Mouse (Mus musculus) urinary bladder, postnatal 10 days (tissue): ENCODE results near the gene Hspb1.
A peak's percentile ranks its signal among the peaks of the same experiment; 100 is the strongest.

Experiments
- DNase-seq: peaks from one replicate; pipeline ENCODE4 v3.0.0; 2022; ENCODE audit warnings: low spot score

Gene Hspb1

DNA sequence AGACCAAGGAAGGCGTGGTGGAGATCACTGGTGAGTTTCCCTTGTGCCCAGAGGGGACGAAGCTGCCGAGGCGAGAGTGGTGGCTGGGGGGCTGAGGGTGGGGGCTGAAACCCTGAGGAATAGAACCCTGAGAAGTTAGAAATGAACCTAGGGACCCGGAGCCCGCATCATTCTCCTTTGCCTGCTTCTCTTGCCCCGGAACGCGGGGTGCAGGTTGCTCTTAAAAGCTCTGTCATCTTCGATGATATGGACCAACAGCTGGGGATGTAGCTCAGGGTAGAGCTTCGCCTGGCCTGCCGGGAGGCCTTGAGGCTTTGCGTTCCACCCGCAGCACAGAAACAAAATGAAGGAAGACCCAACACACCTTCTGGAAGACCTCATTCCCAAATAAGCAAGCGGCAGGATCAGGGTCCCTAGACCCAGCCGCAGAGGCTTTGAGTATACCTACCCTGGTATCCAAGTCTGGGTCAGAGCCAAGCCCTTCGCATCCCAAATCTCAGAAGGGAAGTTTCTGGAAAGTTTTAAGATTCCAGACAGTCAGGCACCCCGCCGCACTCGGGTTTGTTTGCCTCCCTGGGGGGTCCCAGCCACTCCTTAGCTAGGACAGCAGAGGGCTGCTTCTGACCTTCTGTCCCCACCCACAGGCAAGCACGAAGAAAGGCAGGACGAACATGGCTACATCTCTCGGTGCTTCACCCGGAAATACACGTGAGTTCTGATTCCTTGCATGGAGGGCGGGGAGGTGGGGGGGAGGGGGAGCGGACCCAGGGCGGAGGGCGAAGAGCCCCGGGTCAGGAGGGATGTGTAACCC lies 891 bp downstream of the Hspb1 start:
- no peak for DNase-seq

DNA sequence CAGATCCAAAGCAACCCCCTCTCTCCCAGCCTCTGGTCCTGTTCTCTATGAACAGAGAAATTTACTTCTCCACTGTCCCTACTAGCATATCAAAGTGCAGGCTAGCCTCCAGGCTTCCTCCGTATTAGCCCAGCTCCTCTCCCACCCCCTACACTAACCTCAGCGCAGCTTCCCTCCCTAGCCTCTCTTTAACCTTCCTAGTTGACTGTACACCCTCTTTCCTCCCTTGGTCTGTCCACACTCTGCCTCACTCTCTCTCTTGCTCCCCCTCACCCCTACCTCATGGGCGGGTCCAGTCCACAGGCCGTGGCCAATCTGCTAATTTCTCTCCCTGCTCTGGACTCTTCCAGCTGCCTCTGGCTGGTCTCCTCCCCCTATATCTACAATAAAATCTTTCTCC lies 2.6 kb downstream of the Hspb1 start:
- no peak for DNase-seq

DNA sequence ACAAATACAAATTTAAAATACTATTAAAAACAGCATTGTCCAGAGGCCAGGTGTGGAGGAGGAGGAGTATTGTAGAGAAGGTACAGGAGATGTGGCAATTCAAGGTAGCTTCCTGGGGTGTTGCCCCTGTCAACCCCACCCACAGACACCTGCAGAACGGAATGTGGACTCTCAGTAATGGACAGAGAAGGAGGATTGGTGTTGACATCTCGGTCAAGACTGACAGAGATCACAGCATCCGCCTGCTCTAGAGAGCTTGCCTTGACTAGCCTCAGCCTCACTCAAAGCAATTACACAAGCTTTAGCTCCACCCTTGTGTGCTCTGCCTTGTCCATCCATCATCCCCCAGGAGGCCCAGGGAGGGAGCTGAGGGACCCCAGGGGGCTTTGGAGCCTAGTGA lies 3.2 kb downstream of the Hspb1 start:
- DNase-seq = no peak

DNA sequence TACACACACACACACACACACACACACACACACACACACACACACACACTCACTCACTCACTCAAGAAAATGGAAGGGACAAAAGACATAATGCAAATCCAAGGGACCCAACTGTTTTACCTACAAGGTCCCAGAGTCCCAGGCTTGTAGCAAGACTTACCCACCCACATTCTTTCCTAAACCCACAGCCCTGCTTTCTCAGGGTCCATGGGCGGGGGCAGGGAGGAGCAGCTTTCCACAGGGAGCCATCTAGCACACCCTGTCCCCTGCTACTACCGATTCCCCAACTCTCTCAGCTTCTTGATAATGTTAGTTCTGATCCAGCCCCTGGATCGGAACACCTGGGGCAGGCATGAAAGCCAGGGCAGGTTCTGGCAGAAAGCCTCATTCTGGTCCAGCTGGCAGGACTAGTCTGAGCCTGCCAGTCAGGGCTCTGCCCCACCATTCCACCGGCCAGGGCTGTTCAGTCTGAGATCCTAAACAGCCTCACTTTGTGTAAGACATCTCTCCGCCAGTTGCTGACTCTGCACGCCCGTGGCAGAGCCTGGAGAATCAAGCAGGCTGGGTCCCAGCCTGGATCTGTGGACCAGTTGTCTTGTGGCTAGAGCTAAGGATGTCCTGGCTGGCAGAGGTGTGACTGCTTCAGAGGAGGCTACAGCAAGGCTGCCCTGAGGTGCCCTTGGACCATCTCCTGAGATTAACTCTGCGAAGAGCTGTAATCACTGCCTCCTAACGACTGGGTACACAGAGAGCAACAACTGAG lies 5.1 kb downstream of the Hspb1 start:
- DNase-seq = no peak

DNA sequence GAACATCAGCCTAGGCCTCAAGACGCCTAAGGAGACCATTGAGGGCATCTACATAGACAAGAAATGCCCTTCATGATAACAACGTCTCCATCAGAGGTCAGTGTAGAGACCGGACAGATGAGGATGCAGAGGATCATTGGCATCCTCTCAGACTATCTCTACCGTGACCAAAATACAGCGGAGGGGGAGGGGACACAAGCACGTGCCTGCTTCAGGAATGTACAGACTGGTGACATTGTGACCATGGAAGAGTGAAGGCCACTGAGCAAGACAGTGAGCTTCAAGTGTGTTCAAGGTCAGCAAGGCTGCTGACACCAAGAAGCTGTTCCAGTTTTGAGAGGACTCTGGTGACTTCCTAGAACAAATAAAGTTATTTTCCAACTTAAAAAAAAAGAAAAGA lies 7.2 kb downstream of the Hspb1 start:
- DNase-seq = no peak

DNA sequence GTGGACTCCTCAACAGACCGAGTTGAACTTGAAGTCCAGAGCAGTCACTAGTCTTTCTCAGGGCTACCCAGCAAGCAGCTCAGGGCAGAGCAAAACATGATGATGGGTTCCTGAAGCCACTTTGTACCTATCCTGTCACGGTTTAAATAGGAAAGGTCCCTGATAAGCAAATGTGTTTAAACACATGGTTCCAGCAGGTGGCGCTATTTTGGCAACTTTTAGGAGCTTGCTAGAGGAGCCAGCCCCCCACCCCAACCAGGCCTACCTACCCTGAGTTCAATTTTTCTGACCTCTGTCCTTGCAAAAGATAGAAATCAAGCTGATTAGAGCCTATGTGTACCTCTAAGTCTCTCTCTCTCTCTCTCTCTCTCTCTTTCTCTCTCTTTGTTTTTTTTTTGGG lies 10.3 kb downstream of the Hspb1 start:
- DNase-seq = no peak

DNA sequence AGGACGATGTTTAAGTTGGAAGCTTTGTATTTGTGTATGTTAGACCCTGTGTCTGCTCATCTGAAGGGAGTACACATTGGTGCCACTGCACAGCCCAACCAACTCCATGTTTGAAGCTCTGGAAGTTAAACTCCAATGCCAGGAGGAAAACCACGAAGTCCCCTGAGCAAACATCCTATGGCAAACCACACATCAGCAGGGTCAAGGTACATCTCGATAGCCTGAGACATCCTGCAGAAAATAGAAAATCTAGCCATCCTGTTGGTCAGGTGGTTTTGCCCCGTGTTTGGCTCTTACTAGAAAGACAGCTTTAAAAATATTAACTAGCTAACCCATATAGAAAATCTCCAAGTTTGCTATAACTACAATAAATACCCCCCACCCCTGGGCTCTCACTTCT lies 11.3 kb downstream of the Hspb1 start:
- DNase-seq = no peak

DNA sequence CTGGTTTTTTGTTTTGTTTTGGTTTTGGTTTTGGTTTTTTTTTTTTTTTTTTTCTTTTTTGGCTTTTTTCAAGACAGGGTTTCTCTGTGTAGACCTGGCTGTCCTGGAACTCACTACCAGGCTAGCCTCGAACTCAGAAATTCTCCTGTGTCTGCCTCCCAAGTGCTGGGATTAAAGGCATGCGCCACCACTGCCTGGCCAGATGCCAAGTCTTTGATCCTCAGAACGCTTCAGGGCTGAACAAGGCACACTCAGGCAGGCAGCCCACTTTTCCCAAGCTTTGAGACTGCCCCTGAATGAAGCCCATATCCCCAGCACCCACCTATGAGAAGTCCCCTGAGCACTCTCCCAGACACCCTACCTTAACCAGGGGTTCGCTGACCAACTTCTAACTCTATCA lies 12.1 kb downstream of the Hspb1 start:
- DNase-seq = no peak

DNA sequence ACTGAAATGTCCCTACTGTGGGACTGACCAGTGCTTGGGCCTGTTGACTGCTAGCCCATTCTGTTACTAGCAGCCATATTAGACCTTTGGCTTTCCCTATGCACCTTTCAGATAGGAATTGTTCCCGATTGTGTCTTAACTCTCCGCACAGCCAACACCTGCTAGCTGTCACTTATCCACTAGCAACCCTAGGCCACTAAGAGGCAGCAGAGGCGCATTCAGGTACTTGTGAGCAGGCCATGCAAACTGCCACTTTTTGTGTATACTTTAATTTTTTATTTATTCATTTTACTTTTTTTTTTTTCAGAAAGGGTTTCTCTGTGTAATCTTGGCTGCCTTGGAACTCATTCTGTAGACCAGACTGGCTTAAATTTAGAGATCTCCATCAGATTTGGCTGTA lies 13.0 kb downstream of the Hspb1 start:
- DNase-seq = no peak

DNA sequence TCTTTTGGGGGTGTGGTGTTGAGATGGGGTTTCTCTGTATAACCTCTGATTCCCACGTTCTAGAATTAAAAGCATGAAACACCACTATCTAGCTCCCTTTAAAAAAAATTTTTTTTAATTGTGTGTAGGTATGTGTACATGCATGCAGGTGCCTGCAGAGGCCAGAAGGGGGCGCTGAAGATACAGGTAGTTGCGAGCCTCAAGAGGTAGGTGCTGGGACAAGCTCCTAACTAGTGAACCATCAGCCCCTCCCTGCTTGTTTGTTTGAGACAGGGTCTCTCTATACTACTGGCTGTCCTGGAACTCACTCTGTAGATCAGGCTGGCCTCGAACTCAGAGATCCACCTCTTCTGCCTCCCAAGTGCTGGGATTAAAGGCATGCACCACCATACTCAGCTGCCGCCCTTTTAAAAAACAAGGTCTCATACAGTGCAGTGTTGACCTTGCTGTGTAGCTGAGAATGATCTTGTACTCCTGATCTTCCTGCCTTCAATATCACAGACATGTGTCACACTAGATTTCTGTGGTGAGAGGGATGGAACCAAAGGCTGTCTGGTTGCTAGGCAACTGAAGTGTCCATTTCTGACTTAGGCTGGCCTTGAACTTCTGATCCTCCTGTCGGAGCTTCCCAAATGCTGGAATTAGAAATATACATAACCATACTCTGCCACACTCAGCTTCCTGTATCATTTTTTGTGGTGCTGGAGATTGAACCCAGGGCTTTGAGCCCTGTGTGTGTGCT lies 13.8 kb downstream of the Hspb1 start:
- no peak for DNase-seq

DNA sequence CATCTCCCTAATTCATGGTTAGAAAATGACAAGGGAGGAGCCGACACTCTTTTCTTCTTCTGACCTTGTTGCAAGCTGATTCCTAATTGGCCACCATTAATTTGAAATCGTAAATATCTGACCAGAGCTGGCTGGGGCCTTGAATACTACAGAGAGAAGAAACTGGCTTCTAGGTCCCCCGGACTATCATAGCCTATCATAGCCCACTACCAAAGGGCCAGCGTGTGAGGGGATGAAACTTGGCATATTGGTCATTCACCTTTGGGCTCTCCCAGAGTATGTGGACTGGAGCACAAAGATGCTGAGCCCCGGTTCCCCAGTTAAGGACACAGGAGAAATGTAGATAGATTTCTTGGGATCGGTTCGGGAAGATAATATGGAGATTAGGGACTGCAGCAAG lies 15.3 kb downstream of the Hspb1 start:
- DNase-seq = no peak

DNA sequence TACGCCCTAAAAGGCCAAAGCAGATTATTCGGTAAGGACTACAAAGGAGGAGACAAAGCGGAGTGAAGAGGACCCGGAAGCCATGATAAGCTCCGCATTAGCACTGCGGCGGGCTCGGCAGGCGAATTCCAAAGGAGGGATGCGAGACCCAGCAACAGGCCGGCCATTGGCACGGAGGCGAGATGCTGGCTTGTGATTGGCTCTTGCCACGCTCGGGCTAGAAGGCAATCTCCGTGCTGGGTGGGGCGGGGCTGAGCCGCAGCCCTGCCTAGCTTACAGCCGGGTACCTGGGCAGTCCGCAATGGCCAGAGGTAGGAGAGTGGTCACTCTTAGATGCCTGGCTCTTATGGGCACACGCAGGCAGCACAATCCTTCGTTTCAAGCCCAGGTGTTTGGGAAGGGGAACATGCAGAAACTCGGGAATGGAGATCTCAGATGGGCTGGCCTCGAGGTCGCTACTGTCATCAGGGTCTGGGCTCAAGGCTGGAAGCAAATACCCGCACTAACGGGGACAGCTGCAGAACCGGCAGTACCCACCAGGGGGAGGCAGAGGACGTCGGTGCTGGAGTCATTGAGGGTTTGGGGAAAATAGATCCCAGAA lies 15.9 kb downstream of the Hspb1 start:
- peak; percentile 81 for DNase-seq

DNA sequence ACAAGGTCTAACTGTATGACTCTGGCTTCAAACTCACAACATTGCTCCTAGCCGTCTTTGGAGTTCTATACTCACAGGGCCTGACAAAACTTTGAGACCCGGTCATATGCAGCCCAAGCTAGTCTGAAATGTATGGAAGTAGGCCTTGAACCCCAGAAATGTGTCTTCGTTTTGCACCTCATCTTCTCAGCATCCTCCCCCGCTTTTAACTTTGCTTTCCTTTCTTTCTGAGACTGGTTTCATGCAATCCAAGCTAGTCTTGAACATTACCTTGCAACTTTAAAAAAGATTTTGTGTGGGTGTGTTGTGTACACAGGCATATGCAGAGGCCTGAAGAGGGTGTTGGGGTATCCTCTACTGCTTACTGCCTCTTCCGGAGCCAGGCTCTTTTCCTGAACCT lies 16.5 kb downstream of the Hspb1 start:
- no peak for DNase-seq

DNA sequence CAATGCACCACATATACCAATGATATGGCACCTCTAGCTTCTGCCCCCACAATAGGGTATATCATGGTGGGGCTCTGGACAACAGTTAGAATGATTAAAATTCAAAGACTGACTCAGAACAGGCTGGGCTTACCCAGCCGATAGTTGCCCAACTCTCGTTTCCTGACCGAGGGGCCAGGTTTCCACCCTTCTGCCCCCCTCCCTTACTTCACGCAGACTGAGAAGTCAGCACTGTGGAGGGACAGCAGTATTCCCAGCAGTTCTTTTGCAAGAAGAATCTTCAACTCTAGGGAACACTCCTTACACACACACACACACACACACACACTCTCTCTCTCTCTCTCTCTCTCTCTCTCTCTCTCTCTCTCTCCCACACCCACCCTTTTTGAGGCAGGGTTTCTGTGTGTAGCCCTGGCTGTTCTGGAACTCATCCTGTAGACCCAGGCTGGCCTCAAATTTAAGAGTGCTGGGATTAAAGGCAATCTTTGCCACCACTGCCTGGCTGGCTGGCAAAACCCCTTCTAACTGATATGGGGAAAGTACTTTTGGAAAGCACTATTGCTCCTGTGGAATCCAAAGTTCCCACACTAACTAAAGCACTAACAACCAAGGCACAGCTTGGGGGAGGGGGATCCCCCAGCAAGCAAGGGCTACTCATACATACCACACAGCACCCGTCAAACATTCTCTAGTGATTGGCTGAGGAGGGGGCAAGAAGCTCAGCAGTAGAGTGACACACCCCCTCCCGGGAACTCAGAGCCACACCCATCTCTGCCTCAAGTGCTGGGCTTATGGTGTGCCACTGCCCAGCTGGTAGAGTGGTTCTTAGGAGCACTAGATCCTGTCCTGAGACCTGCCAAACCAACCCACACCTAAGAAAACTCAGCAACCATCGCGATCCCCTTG lies 17.9 kb downstream of the Hspb1 start:
- DNase-seq = no peak

DNA sequence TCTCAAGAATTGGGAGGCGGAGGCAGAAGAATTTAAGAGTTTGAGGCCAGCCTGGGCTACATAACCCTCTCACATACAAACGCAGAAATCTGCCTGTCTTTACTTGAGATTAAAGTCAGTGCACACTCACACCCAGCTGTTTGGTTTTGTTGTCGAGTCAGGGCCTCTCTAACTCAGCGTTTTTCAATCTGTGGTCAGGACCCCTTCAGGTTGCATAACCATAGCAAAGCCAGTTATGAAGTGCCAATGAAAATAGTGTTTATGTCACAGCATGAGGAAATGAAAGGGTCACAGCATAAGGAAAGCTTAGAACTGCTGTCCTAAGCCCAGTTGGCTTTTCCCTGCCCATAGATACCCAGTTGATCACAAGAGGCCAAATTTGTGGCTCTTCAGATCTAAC lies 19.1 kb downstream of the Hspb1 start:
- DNase-seq = no peak

DNA sequence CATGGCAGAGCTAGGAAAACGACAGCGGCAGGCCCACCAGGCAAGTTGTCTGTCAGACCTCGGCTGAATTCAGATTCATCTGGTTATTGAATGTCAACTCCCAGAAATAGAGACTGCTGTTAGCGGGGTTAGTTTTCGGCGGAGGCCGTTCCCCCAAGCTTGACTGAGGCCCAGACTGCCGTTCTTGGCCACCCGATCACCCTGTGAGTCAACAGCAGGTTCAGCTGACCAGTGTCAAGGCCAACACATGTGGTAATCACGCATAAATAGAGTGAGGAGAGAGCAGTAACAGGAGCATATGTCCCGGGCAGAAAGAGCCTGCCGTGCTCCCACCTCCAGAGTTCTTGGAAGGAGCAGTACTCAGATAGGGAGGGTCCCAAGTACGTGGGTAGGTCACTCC lies 19.5 kb downstream of the Hspb1 start:
- DNase-seq = no peak

DNA sequence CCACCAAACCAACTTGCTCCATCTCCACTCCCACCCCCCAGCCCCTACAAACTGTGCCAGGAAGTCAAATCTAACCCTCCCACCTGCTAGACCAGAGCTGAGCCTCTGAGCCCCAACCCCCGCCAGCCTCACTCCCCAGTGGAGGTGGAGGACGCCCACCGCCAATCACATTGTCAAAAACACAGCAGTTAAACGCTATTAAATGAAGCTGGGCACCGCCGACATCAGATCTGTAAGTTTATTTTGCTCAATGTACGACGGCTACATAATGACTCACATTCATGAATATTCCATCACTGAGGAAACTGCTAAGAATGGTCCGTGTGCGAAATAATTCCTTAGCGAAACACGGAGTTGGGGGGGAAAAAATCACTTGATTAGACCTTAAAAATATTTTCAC lies 20.5 kb downstream of the Hspb1 start:
- no peak for DNase-seq

DNA sequence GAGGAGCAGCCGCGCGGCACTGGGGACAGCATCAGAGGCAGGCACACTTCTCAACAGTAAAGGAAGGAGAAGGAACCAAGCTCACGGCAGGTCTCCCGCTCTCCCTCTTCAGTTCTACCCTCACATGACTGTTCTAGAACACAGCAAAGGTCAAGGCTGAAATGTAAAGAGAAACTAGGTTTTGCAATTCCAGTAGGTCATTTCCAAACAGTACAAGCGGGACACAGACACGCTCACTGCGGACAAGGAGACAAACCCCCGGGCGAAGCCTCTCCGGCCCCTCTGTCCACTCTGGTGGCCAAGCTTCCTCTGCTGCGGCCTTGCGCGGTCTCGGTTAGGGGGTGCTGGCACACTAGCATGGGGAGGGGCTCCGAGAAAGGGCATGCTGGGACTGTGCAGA lies 21.3 kb downstream of the Hspb1 start:
- DNase-seq = no peak

DNA sequence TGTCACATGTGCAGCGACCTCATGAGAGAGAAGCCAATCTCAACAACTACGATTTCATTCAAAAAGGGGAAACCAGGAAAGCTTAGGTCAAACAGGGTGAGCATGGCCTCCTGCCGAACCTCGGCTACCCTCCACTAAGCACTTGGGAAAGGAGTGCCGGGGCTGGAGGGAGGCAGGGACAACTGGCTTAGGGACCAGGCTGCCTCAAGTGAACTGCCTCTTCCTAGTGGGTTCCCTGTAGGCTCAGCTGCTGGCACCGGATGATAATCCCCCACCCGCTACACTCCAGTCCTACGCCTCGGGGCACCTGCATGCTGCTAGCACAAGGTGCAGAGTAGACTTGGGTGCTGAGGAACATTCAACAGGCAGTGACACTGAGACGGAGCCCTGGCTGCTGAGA lies 21.9 kb downstream of the Hspb1 start:
- no peak for DNase-seq

DNA sequence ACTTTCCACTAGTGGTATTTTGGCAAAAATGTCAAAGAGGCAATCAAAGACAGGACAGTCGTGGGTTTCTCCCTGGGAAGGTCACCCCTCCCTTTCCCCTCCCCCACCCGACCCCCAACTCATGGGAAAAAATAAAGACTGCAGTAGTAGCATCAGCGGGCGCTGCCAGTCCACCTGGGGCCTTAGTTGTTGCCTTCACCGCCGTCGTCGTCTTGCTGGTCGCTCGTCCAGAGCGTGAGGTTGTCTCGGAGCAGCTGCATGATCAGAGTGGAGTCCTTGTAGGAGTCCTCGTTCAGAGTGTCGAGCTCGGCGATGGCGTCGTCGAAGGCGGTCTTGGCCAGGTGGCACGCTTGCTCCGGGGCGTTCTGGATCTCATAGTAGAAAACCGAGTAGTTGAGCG lies 23.1 kb downstream of the Hspb1 start:
- DNase-seq = no peak

DNA sequence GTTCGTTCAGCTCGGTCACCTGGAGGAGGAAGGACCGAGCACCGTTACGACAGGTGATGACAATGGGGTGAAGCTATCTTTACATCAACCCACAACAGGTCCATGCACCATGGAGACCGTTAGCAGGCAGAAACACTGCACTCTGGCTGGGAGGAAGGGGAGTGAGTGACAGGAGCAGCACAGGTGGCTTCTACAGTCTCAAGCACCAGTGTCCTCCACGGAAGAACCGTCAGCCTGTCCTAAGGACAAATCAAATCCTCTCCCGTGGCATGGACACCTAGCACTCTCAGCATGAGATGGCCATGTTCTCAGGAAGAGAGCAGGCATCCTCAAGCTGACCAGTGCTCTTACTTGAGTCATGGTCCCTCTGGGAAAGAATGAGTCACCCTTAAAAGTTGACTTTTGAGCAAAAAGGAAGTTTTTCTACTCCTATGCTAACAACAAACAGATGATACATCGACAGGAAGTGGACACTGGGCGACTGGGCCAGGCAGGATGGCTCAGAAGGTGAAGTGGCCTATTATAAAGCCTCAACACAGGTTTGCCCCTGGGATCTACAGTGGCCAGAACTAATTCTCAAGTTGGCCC lies 24.0 kb downstream of the Hspb1 start:
- DNase-seq = no peak
